Mouse (Mus musculus) erythroblast, embryonic 14.5 days (primary cell): ENCODE data around the gene Olfr474. TPM values are rescaled to one million over a fixed set of nuclear protein-coding genes. Genes with fewer than 3 reads are reported as not detected.
"Not testable (repeated sequence)": the region's sequence is repeated elsewhere in the genome, so short reads cannot be mapped to it uniquely, and the experiment has no call there.

Experiments
- H3K27me3 ChIP-seq: 2 replicates; pipeline ENCODE4 v1.6.1; 2012; ENCODE audit warnings: inconsistent platforms; ENCODE audit not compliant: control insufficient read depth
- H3K36me3 ChIP-seq: 2 replicates; pipeline ENCODE4 v1.6.1; 2012; ENCODE audit warnings: mild to moderate bottlenecking, inconsistent platforms; ENCODE audit not compliant: control insufficient read depth
- H3K4me1 ChIP-seq: 2 replicates; pipeline ENCODE4 v1.6.1; 2012; ENCODE audit warnings: inconsistent platforms; ENCODE audit not compliant: control insufficient read depth
- H3K4me3 ChIP-seq: replicated peaks from 2 replicates; pipeline ENCODE3; 2012; ENCODE audit warnings: moderate library complexity, mild to moderate bottlenecking, inconsistent platforms
- H3K9me3 ChIP-seq: 2 replicates; pipeline ENCODE4 v1.6.1; 2012; ENCODE audit warnings: low read length, inconsistent platforms, mixed read lengths; ENCODE audit not compliant: control insufficient read depth
- GATA1 ChIP-seq: IDR thresholded peaks from 2 replicates; pipeline ENCODE4 v1.6.1; 2012; ENCODE audit warnings: low read length, inconsistent platforms, mixed read lengths
- TAL1 ChIP-seq: IDR thresholded peaks from 3 replicates; pipeline ENCODE4 v1.6.1; 2012; ENCODE audit warnings: low read length, inconsistent platforms, mixed read lengths
- polyA plus RNA-seq: library from polyadenylated mRNA; stranded (reverse); fragments of >175 nt; gene quantifications from 2 replicates; pipeline ENCODE4 v1.2.3, GENCODE M21; 2012

Gene Olfr474
- not detected in 2 replicates for polyA plus RNA-seq

DNA sequence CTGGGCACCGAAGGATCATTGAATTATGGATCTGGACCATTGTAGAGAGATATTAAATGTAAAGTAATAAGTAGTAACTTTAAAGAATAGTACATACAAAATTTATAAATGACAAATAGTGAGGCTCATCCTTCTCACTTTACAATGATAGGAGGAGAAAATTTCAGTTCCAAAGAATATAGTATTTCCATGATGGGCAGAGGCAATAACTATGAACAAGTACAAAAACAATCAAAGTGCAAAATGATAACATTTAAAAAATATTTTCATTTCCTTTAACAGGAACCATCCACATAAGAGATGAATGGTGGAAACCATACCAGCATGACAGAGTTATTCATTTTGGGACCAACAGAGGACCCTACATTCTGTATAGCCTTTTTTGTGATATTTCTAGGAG lies at the start of gene Olfr474:
Gene Olfr474 (plus strand): TSS at position 301 of the 400 bp plus-strand sequence.
- TF ChIP-seq GATA1: no peak
- TF ChIP-seq TAL1: no peak
- H3K36me3 ChIP-seq: no peaks in the 10 kb centered on the region
- H3K27me3 ChIP-seq: no peaks in the 10 kb centered on the region
- H3K4me3 ChIP-seq: no peak within 1 kb of the TSS
- H3K4me1 ChIP-seq: no peaks in the 10 kb centered on the region
- peaks cover 13% of the 10 kb centered on the region for H3K9me3 ChIP-seq

GRCm38 (mm10) chr7:107930146-107930545 lies 24.3 kb upstream of the Olfr474 start, which contains the start of gene Olfr473:
Gene Olfr473, plus strand, starts transcription at chr7:107930446.
- peaks cover 7% of the 10 kb centered on the region for H3K9me3 ChIP-seq
- no peak within 1 kb of the TSS for H3K4me3 ChIP-seq
- no peak for TF ChIP-seq GATA1
- no peak for TF ChIP-seq TAL1
- no peaks in the 10 kb centered on the region for H3K4me1 ChIP-seq
- no peaks in the 10 kb centered on the region for H3K27me3 ChIP-seq
- H3K36me3 ChIP-seq: no peaks in the 10 kb centered on the region

GRCm38 (mm10) chr7:107952539-107952938 lies 1.9 kb upstream of the Olfr474 start:
- H3K27me3 ChIP-seq, H3K4me3 ChIP-seq, H3K4me1 ChIP-seq, H3K36me3 ChIP-seq: not testable (repeated sequence)
- peaks cover 13% of the 10 kb centered on the region for H3K9me3 ChIP-seq

DNA sequence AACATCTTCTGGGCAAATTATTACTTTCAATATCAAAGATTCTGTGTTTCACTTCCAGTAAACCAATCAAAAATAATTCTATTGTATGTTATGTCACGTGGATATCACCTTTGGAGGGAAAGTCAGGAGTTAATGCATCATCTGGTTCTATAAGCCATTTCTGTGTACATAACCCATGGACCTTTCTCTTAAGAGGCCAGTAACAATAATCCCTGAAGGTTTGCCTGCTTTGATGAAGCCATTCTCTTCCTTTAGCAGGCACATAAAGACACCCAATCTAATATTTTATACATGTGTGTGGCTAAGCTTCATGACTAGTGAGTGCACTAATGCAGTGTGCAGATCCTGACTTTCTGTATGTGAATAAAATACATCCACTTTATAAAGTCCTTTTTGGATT lies 10.1 kb downstream of the Olfr474 start, which contains the start of gene Olfr476:
Gene Olfr476 (plus strand): TSS at position 301 of the 400 bp plus-strand sequence.
- no peaks in the 10 kb centered on the region for H3K9me3 ChIP-seq
- no peak within 1 kb of the TSS for H3K4me3 ChIP-seq
- no peak for TF ChIP-seq TAL1
- no peak for TF ChIP-seq GATA1
- no peaks in the 10 kb centered on the region for H3K36me3 ChIP-seq
- H3K4me1 ChIP-seq: no peaks in the 10 kb centered on the region
- no peaks in the 10 kb centered on the region for H3K27me3 ChIP-seq

- Histone ChIP-seq H3K27me3 (no peaks in the 10 kb centered on the region), H3K4me3 (no peak within 1 kb of the TSS), H3K9me3 (peaks cover 3% of the 10 kb centered on the region), H3K4me1 (no peaks in the 10 kb centered on the region), H3K36me3 (no peaks in the 10 kb centered on the region)
- TF ChIP-seq TAL1 (no peak), GATA1 (no peak)
Measured at GRCm38 (mm10) chr7:107986393-107986792, 31.9 kb downstream of the Olfr474 start, which contains the start of gene Olfr477. Gene Olfr477, plus strand, starts transcription at chr7:107986693.

Other genes starting within 250 kb of the Olfr474 start
- 0.02 TPM in 1 of 2 replicates, not detected in the other for gene Cyb5r2, start 196.6 kb upstream of the Olfr474 start, polyA plus RNA-seq
- not detected in 2 replicates for gene Ovch2, start 153.4 kb upstream of the Olfr474 start, polyA plus RNA-seq
- not detected in 2 replicates for gene Olfr467, start 142.4 kb upstream of the Olfr474 start, polyA plus RNA-seq
- not detected in 2 replicates for gene Olfr469, start 129.1 kb upstream of the Olfr474 start, polyA plus RNA-seq
- not detected in 2 replicates for gene Olfr470, start 107.2 kb upstream of the Olfr474 start, polyA plus RNA-seq
- gene Olfr472, start 56.7 kb upstream of the Olfr474 start, polyA plus RNA-seq: 0.01 TPM in 1 of 2 replicates, not detected in the other
- gene Olfr473, start 24.2 kb upstream of the Olfr474 start, polyA plus RNA-seq: not detected in 2 replicates
- gene Olfr476, start 10.2 kb downstream of the Olfr474 start, polyA plus RNA-seq: not detected in 2 replicates
- gene Olfr477, start 32.0 kb downstream of the Olfr474 start, polyA plus RNA-seq: not detected in 2 replicates
- not detected in 2 replicates for gene Olfr478, start 79.3 kb downstream of the Olfr474 start, polyA plus RNA-seq
- not detected in 2 replicates for gene Olfr479, start 96.0 kb downstream of the Olfr474 start, polyA plus RNA-seq
- not detected in 2 replicates for gene Olfr480, start 112.7 kb downstream of the Olfr474 start, polyA plus RNA-seq
- gene Olfr481, start 125.2 kb downstream of the Olfr474 start, polyA plus RNA-seq: not detected in 2 replicates
- gene Olfr482, start 142.9 kb downstream of the Olfr474 start, polyA plus RNA-seq: not detected in 2 replicates
- not detected in 2 replicates for gene Olfr483, start 146.2 kb downstream of the Olfr474 start, polyA plus RNA-seq
- not detected in 2 replicates for gene Olfr484, start 172.8 kb downstream of the Olfr474 start, polyA plus RNA-seq
- not detected in 2 replicates for gene Olfr485, start 205.2 kb downstream of the Olfr474 start, polyA plus RNA-seq
- not detected in 2 replicates for gene Olfr486, start 218.1 kb downstream of the Olfr474 start, polyA plus RNA-seq